Mouse (Mus musculus): Measurements from ENCODE around the gene Pomgnt2. TPM values are rescaled to one million over a fixed set of nuclear protein-coding genes. Genes with fewer than 3 reads are reported as not detected.
A peak's percentile ranks its signal among the peaks of the same experiment; 100 is the strongest.

Gene Pomgnt2
- polyA plus RNA-seq, 1 experiment from 2014 or later, result 29.4 TPM

DNA sequence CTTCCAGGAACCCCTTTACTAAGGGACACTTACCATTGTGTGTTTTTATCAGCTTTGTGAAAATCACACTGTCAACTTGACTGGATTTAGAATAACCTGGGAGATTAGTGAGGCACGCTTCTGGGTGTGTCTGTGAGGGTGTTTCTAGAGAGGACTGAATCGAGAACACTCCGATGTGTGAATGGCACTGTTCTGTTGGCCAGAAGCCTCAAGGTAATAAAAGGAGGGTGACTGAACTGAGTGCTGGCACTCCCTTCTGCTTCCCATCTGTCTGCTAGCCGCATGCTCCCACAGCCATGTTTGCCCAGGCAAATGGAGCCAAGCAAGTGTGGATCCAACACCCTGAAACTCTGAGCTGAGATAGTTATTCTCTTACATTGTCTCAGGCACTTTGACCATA, 1.1 kb upstream of the Pomgnt2 start:
- H3K9ac ChIP-seq, result no peak overlapping the region
- H3K9me3 ChIP-seq (ENCODE audit: control insufficient read depth, low read length), result no peaks in the 10 kb centered on the region
- no peak for ATAC-seq (ENCODE audit: low FRiP score)
- WGBS, result 81% methylated on average over 4 of the region's 4 CpGs
- H3K4me3 ChIP-seq (replicated peaks; ENCODE audit: low read length), result no peak overlapping the region
- no peaks in the 10 kb centered on the region for H3K27me3 ChIP-seq (ENCODE audit: control insufficient read depth, insufficient read depth, low read length)
- H3K4me2 ChIP-seq (replicated peaks), result no peak overlapping the region
- no peak overlapping the region for H3K27ac ChIP-seq
- H3K36me3 ChIP-seq (replicated peaks; ENCODE audit: control insufficient read depth, insufficient read depth), result no peaks in the 10 kb centered on the region
- DNase-seq (ENCODE audit: low spot score), result no peak
- peaks cover 10% of the 10 kb centered on the region for H3K4me1 ChIP-seq (replicated peaks; ENCODE audit: control insufficient read depth, insufficient read depth, low read length)

DNA sequence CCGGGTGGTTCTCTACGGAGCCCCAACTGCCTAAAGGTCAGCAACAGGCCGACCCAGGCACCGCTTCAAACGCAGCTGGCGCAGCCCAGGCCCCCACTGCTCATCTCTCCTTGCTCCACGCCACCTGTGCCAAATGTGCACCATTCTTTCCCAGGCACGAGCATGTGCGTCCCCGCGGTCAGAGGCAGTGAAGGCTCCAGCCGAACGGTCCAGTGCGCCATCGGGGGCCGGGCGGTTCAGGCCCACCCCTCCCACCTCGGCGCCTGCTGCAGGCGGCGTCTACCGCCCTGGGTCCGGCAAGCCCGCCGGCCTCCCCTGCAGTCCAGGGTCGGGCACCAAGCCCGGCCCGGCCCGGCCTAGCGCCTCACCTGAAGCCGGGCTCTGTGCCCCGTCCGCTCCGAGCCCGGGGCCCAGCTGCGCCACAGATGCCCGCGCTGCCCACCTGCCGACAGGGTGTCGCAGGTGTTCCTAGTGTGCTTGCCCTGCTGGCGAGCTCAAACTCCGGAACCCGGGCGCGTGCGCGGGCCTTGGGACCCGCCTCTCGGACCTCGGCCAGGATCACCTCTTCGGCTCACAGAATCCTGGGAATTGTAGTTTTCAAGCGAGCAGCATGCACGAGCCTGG, 1.3 kb downstream of the Pomgnt2 start:
- 0 out of 2 replicates have a peak, but pooled peaks cover under 1% of the 10 kb centered on the region for H3K36me3 ChIP-seq (replicated peaks; ENCODE audit: control insufficient read depth, insufficient read depth)
- peak overlapping the region; percentile 16; the same call in 1 of the 2 replicates for H3K27ac ChIP-seq
- no peaks in the 10 kb centered on the region for H3K9me3 ChIP-seq (ENCODE audit: control insufficient read depth, low read length)
- peak overlapping the region; percentile 86 for H3K9ac ChIP-seq
- H3K4me1 ChIP-seq (replicated peaks; ENCODE audit: control insufficient read depth, insufficient read depth, low read length), result peaks cover 10% of the 10 kb centered on the region
- WGBS, result under 1% methylated on average over 53 of the region's 53 CpGs
- DNase-seq (ENCODE audit: low spot score) (peak; percentile 87), ATAC-seq (ENCODE audit: low FRiP score) (peak; percentile 85)
- H3K27me3 ChIP-seq (ENCODE audit: control insufficient read depth, insufficient read depth, low read length), result no peaks in the 10 kb centered on the region
- peak overlapping the region; percentile 85 for H3K4me3 ChIP-seq (replicated peaks; ENCODE audit: low read length)
- H3K4me2 ChIP-seq (replicated peaks), result peak overlapping the region; percentile 68

DNA sequence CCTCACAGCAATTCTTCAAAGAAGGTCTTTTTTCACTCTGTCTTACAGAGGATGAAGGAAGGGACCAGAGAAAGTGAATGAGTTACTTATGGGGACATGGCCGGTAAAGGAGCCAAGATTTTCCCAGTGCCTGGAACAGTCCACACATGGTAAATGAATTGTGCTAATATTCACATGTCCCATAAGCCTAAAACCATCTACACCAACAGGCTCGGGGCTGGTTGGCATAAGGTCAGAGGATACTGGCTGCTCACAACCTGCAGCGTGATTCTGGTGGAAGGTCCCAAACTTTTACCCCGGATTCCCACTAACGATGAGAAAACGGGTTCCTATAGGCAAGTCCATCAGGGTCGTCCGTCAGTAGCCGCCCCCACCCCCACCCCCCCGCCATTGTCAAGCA, 1.8 kb downstream of the Pomgnt2 start:
- Histone ChIP-seq H3K27me3 (ENCODE audit: control insufficient read depth, insufficient read depth, low read length) (no peaks in the 10 kb centered on the region), H3K9ac (peak overlapping the region; percentile 86), H3K9me3 (ENCODE audit: control insufficient read depth, low read length) (no peaks in the 10 kb centered on the region), H3K4me1 (replicated peaks; ENCODE audit: control insufficient read depth, insufficient read depth, low read length) (peaks cover 10% of the 10 kb centered on the region), H3K4me3 (replicated peaks; ENCODE audit: low read length) (peak overlapping the region; percentile 85), H3K4me2 (replicated peaks) (peak overlapping the region; percentile 68), H3K36me3 (replicated peaks; ENCODE audit: control insufficient read depth, insufficient read depth) (0 out of 2 replicates have a peak, but pooled peaks cover 5% of the 10 kb centered on the region), H3K27ac (no peak overlapping the region)
- DNase-seq (ENCODE audit: low spot score) (no peak), ATAC-seq (ENCODE audit: low FRiP score) (peak; percentile 18; the same call in 1 of the 2 replicates)
- WGBS, result 13% methylated on average over 10 of the region's 10 CpGs

DNA sequence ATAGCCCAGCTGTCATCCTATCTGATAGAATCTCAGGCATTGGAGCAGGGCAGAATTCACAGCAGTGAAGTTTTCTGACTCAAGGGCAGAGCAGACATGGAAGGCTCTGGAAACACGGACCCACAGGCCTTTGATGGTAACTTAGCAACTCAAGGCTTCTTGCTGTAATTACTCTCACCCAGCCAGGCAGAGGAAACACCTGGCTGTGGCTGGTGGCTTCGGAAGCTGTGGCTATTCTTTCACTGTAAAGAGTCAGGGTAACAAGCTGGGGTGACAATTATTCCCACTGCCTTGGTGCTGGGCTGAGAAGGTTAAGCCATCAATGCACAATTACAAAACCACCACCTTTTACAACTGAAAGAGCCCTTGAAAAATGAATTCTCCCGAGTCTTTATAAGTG, 3.9 kb downstream of the Pomgnt2 start:
- Histone ChIP-seq H3K9me3 (ENCODE audit: control insufficient read depth, low read length) (no peaks in the 10 kb centered on the region), H3K4me2 (replicated peaks) (no peak overlapping the region), H3K4me1 (replicated peaks; ENCODE audit: control insufficient read depth, insufficient read depth, low read length) (peaks cover 10% of the 10 kb centered on the region), H3K27me3 (ENCODE audit: control insufficient read depth, insufficient read depth, low read length) (no peaks in the 10 kb centered on the region), H3K9ac (no peak overlapping the region), H3K4me3 (replicated peaks; ENCODE audit: low read length) (no peak overlapping the region), H3K36me3 (replicated peaks; ENCODE audit: control insufficient read depth, insufficient read depth) (0 out of 2 replicates have a peak, but pooled peaks cover 5% of the 10 kb centered on the region), H3K27ac (no peak overlapping the region)
- ATAC-seq (ENCODE audit: low FRiP score), result no peak
- no peak for DNase-seq (ENCODE audit: low spot score)
- WGBS, result 79% methylated on average over 3 of the region's 3 CpGs

DNA sequence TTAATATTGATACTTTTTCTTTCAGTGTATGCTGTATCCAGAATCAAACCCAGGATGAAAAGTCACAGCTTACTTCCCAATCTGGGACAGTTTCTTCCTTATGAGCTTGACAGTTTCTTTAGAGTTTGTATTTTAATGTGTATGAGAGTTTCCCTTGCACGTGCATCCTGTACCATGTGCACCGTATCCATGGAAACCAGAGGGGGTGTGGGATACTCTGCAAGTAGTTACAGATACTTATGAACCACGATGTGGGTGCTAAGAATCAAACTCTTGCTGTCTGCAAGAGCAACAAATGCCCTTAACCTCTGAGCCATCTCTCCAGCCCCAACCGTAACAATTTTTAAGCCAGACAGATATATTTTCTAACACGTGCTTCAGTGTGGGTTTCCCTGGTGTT, 5.9 kb downstream of the Pomgnt2 start:
- ATAC-seq (ENCODE audit: low FRiP score) (no peak), DNase-seq (ENCODE audit: low spot score) (no peak)
- Histone ChIP-seq H3K27ac (no peak overlapping the region), H3K36me3 (replicated peaks; ENCODE audit: control insufficient read depth, insufficient read depth) (0 out of 2 replicates have a peak, but pooled peaks cover 5% of the 10 kb centered on the region), H3K9ac (no peak overlapping the region), H3K9me3 (ENCODE audit: control insufficient read depth, low read length) (no peaks in the 10 kb centered on the region), H3K4me1 (replicated peaks; ENCODE audit: control insufficient read depth, insufficient read depth, low read length) (peaks cover 10% of the 10 kb centered on the region), H3K4me3 (replicated peaks; ENCODE audit: low read length) (no peak overlapping the region), H3K27me3 (ENCODE audit: control insufficient read depth, insufficient read depth, low read length) (no peaks in the 10 kb centered on the region), H3K4me2 (replicated peaks) (no peak overlapping the region)
- WGBS, result 56% methylated on average over 5 of the region's 5 CpGs

DNA sequence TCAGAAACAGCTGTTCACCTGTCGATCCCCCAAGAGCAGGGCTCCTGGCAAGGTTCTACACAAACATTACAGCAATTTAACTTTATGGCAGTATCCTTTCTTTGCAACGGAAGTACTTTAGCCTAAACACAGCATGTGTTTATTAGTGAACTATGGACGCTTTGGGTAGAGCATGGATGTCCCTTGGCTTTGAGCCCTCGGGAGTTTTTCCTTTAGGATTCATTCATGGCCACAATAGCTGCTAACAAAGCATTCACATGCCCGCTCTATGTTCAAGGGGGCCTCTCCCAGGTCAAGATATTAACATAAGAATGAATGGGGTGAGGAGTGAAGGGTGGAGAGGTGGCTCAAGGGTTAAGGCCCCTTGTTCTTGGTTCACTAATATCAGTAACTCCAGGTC, 7.4 kb downstream of the Pomgnt2 start:
- ATAC-seq (ENCODE audit: low FRiP score) (no peak), DNase-seq (ENCODE audit: low spot score) (no peak)
- H3K4me1 ChIP-seq (replicated peaks; ENCODE audit: control insufficient read depth, insufficient read depth, low read length), result peaks cover 7% of the 10 kb centered on the region
- no peaks in the 10 kb centered on the region for H3K9me3 ChIP-seq (ENCODE audit: control insufficient read depth, low read length)
- no peak overlapping the region for H3K4me3 ChIP-seq (replicated peaks; ENCODE audit: low read length)
- whole genome bisulfite sequencing, result 17% methylated on average over 5 of the region's 5 CpGs
- H3K9ac ChIP-seq, result no peak overlapping the region
- no peak overlapping the region for H3K27ac ChIP-seq
- H3K36me3 ChIP-seq (replicated peaks; ENCODE audit: control insufficient read depth, insufficient read depth), result 0 out of 2 replicates have a peak, but pooled peaks cover 5% of the 10 kb centered on the region
- no peaks in the 10 kb centered on the region for H3K27me3 ChIP-seq (ENCODE audit: control insufficient read depth, insufficient read depth, low read length)
- no peak overlapping the region for H3K4me2 ChIP-seq (replicated peaks)

DNA sequence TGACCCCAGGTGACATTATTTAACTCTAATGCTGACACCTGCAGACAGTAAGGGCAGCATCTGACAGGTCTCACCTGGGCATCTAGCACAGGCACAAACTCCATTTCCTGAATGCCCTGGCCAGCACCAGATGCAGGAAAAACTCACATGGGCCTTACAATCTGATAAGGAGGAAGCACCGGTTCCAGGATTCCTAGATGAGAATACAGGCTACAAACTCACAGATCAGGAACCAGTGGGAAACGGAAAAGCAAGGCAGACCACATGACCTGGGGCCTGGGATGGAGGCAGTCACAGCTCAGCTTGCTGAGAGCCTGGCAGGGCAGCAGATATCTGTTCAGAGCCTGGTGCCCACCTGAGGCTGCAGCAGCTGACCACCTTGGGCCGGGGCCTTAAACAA, 8.0 kb downstream of the Pomgnt2 start:
- Histone ChIP-seq H3K27me3 (ENCODE audit: control insufficient read depth, insufficient read depth, low read length) (no peaks in the 10 kb centered on the region), H3K36me3 (replicated peaks; ENCODE audit: control insufficient read depth, insufficient read depth) (0 out of 2 replicates have a peak, but pooled peaks cover 5% of the 10 kb centered on the region), H3K4me3 (replicated peaks; ENCODE audit: low read length) (no peak overlapping the region), H3K4me1 (replicated peaks; ENCODE audit: control insufficient read depth, insufficient read depth, low read length) (peaks cover 4% of the 10 kb centered on the region; the same call in 1 of the 2 replicates), H3K27ac (no peak overlapping the region), H3K9me3 (ENCODE audit: control insufficient read depth, low read length) (no peaks in the 10 kb centered on the region), H3K9ac (no peak overlapping the region), H3K4me2 (replicated peaks) (no peak overlapping the region)
- DNase-seq (ENCODE audit: low spot score) (no peak), ATAC-seq (ENCODE audit: low FRiP score) (no peak)
- 69% methylated on average over 3 of the region's 3 CpGs for WGBS

DNA sequence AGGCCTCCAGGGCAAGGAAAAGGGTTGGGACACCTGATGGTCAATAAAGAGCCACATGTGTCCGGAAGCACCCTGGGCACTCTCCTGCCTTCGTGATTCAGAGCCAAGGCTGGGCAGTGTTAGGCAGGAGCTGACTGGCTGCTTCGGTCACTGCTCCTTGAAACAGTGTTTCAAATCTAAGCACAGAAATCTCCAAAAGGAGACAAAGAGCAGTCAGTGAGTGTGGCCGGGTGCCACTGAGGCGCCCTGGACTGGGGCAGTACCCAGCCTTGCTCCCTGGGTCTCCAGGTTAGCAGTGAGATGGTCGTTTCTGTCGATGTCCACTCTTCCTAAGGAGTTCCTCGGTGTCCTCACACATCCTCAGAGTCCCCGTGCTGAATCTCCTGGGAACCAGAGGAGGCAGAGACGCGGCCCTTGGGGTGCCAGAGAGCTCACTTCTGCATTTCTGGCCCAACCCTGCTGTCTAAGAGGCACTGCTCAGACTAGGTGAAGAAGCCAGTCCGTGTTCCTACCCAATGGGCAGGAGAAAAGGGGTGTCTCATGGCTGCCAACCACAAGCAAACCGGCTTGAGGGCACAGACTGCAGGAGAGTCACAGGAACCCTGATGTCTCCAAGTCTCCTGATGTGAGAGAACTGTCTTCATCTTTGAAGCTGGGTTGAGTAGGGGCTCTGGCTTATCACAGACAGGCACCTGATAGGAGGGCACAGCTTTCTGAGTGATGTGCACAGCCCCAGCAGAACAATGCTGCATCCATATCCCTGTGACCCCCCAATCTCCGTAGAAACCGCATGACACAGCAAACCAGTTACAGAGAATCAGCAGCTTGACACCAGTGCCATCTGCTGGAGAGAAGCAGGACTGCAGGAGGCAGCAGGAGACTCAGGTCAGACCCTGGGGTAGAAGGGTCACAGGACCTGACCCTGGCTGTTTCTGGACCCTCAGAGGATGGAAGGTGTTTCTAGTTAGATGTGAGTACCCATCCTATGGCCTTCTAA, 12.1 kb downstream of the Pomgnt2 start:
- Histone ChIP-seq H3K9me3 (ENCODE audit: control insufficient read depth, low read length) (no peaks in the 10 kb centered on the region), H3K27me3 (ENCODE audit: control insufficient read depth, insufficient read depth, low read length) (no peaks in the 10 kb centered on the region), H3K36me3 (replicated peaks; ENCODE audit: control insufficient read depth, insufficient read depth) (peaks cover 20% of the 10 kb centered on the region; the same call in 1 of the 2 replicates), H3K4me3 (replicated peaks; ENCODE audit: low read length) (no peak overlapping the region), H3K4me1 (replicated peaks; ENCODE audit: control insufficient read depth, insufficient read depth, low read length) (peaks cover 4% of the 10 kb centered on the region; the same call in 1 of the 2 replicates), H3K27ac (no peak overlapping the region), H3K4me2 (replicated peaks) (no peak overlapping the region), H3K9ac (peak overlapping the region; percentile 34; the same call in 1 of the 2 replicates)
- peak; percentile 80 for DNase-seq (ENCODE audit: low spot score)
- 0 out of 2 replicates have a peak, but pooled peaks have one; percentile 34 for ATAC-seq (ENCODE audit: low FRiP score)
- WGBS, result 76% methylated on average over 15 of the region's 15 CpGs

DNA sequence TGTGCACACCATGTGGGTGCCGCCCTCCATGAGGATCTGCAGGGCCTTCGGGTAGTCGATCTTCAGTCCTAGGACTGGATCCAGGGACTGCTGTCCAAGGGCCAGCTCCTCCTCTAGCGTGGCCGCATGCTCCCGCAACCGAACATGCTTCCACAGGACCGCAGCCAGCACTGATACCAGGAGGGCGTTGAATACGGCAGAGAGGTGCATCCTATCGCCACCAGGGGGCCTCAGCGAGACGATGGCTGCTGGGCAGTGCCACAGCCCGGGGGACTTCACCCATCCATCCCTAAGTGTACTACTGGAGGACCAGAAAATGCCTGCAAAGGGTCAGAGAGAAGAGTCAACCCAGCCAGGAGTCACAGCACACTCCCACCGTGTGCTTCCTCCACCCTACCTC, 13.4 kb downstream of the Pomgnt2 start:
- Histone ChIP-seq H3K9ac (no peak overlapping the region), H3K36me3 (replicated peaks; ENCODE audit: control insufficient read depth, insufficient read depth) (peaks cover 21% of the 10 kb centered on the region; the same call in 1 of the 2 replicates), H3K4me1 (replicated peaks; ENCODE audit: control insufficient read depth, insufficient read depth, low read length) (peaks cover 4% of the 10 kb centered on the region; the same call in 1 of the 2 replicates), H3K27ac (no peak overlapping the region), H3K4me2 (replicated peaks) (no peak overlapping the region), H3K9me3 (ENCODE audit: control insufficient read depth, low read length) (no peaks in the 10 kb centered on the region), H3K27me3 (ENCODE audit: control insufficient read depth, insufficient read depth, low read length) (no peaks in the 10 kb centered on the region), H3K4me3 (replicated peaks; ENCODE audit: low read length) (no peak overlapping the region)
- 56% methylated on average over 15 of the region's 15 CpGs for WGBS
- DNase-seq (ENCODE audit: low spot score), result peak; percentile 55
- no peak for ATAC-seq (ENCODE audit: low FRiP score)

All from hindbrain, embryonic 14.5 days (tissue).